Mouse (Mus musculus): ENCODE results near the gene Tgfa. TPM values are rescaled to one million over a fixed set of nuclear protein-coding genes. Genes with fewer than 3 reads are reported as not detected.

Tgfa gene
- total and polyA plus RNA-seq, 3 experiments = 7.8 to 9.1 TPM; not detected in 1

DNA sequence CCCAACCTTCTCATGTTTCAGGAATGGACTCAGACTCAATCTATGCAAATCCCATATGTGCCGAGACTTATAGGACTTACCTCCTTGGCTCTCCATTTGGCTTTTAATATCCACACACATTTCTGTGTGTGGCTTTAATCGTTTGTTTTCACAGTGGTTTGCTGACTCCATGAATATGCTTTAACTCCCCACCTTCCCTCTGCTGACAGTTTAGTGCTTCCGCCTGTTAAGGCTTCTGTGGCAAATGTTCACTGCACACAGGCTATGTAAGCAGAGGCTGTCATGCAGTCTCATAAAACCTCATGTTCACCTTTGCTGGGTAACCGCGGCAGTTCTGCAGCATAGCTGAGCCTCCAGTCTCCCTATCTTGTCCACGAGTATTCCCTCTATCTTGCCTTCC, 18.3 kb upstream of the Tgfa start:
- TF ChIP-seq USF2 (IDR thresholded peaks at IDR 0.05; ENCODE audit: borderline replicate concordance in 1 of 2, insufficient read depth in 1 of 2, low read depth in 1 of 2, low read length in 2 of 2) = no peak
- Histone ChIP-seq H3K27ac (ENCODE audit: control insufficient read depth, low read depth, low read length) (no peak overlapping the region), H3K4me3 (ENCODE audit: control insufficient read depth in 1 of 2, insufficient read depth in 1 of 2, low read depth in 2 of 2, low read length in 2 of 2) (no peak overlapping the region), H3K4me1 (ENCODE audit: control insufficient read depth in 1 of 2, insufficient read depth in 2 of 2, low read length in 2 of 2) (no peaks in the 10 kb centered on the region), H3K9ac (ENCODE audit: control insufficient read depth, low read depth, low read length, poor library complexity, severe bottlenecking) (no peak overlapping the region), H3K79me2 (ENCODE audit: control insufficient read depth, insufficient read depth, low read length, poor library complexity) (no peaks in the 10 kb centered on the region), H3K9me3 (replicated peaks; ENCODE audit: insufficient read depth, low read length) (no peaks in the 10 kb centered on the region), H3K27me3 (ENCODE audit: control insufficient read depth in 1 of 2, insufficient read depth in 2 of 2, low read length in 2 of 2) (peaks cover 11 to 12% of the 10 kb centered on the region in 2 experiments), H3K36me3 (ENCODE audit: control insufficient read depth in 1 of 2, insufficient read depth in 2 of 2, low read length in 2 of 2) (no peaks in the 10 kb centered on the region)
- no peak for DNase-seq (ENCODE audit: low read depth, low spot score)

DNA sequence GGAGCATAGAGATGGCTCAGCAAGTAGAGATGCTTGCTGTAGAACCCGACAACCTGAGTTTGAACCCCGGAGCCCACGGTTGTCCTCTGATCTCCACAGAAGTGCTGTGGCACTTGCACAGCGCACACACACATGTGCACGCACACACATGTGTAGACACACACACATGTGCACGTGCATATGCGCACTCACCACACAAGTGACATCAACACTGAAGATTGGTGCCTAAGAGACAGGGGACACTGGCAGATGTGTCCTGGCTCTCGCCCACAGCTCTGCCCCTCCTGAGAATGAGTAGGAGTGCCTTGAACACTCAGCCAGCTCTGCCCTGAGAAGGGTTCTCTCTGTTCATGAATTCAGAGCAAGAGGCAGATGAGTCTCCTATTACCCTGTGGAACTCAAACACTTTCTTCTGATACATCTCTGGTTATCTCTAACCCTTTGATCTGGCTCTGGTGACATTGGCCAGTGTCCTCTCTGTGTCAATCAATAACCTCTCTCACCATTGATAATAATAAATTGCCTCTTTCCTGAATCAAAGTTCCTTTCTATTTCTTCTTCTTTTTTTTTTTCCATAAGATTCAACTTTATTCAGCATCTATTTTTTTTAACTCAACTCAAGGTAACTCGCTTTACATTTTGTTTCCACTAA, 17.6 kb upstream of the Tgfa start:
- no peak overlapping the region for H3K27ac ChIP-seq (ENCODE audit: control insufficient read depth, low read depth, low read length)
- no peaks in the 10 kb centered on the region for H3K36me3 ChIP-seq (ENCODE audit: control insufficient read depth in 1 of 2, insufficient read depth in 2 of 2, low read length in 2 of 2)
- no peaks in the 10 kb centered on the region for H3K79me2 ChIP-seq (ENCODE audit: control insufficient read depth, insufficient read depth, low read length, poor library complexity)
- H3K9me3 ChIP-seq (replicated peaks; ENCODE audit: insufficient read depth, low read length) = no peaks in the 10 kb centered on the region
- no peak overlapping the region for H3K9ac ChIP-seq (ENCODE audit: control insufficient read depth, low read depth, low read length, poor library complexity, severe bottlenecking)
- H3K4me3 ChIP-seq (ENCODE audit: control insufficient read depth in 1 of 2, insufficient read depth in 1 of 2, low read depth in 2 of 2, low read length in 2 of 2) = no peak overlapping the region
- TF ChIP-seq CTCF (IDR thresholded peaks at IDR 0.05 in 2 of 3, conservative IDR thresholded peaks at IDR 0.05 in 1 of 3; ENCODE audit: control insufficient read depth in 1 of 3, insufficient read depth in 1 of 3, low read depth in 2 of 3, low read length in 3 of 3, poor library complexity in 1 of 3, severe bottlenecking in 1 of 3) = no peak
- TF ChIP-seq NRF1 (IDR thresholded peaks at IDR 0.05; ENCODE audit: insufficient read depth, low read depth, low read length, poor library complexity, severe bottlenecking) = no peak
- no peak for TF ChIP-seq POLR2AphosphoS2 (IDR thresholded peaks at IDR 0.05; ENCODE audit: low read length)
- TF ChIP-seq E2F4 (IDR thresholded peaks at IDR 0.05; ENCODE audit: borderline replicate concordance, low read depth, low read length) = no peak
- no peak for TF ChIP-seq MYC (IDR thresholded peaks at IDR 0.05; ENCODE audit: low read depth, low read length)
- no peak for TF ChIP-seq ELF1 (IDR thresholded peaks at IDR 0.05; ENCODE audit: low read depth, low read length)
- no peak for TF ChIP-seq ETS1 (IDR thresholded peaks at IDR 0.05; ENCODE audit: low read depth, low read length)
- no peak for TF ChIP-seq JUND (IDR thresholded peaks at IDR 0.05; ENCODE audit: low read depth, low read length)
- TF ChIP-seq UBTF (IDR thresholded peaks at IDR 0.05; ENCODE audit: borderline replicate concordance, insufficient read depth, low read depth, low read length) = no peak
- TF ChIP-seq RCOR1 (IDR thresholded peaks at IDR 0.05; ENCODE audit: low read depth, low read length) = no peak
- TF ChIP-seq GATA1 (IDR thresholded peaks at IDR 0.05; ENCODE audit: low read depth, low read length) = no peak
- no peak for TF ChIP-seq EP300 (IDR thresholded peaks at IDR 0.05; ENCODE audit: low read depth in 1 of 2, low read length in 2 of 2)
- no peak for TF ChIP-seq SMC3 (IDR thresholded peaks at IDR 0.05; ENCODE audit: low read depth, low read length)
- DNase-seq (ENCODE audit: low read depth, low spot score) = no peak
- peaks cover 4 to 10% of the 10 kb centered on the region in 2 experiments for H3K27me3 ChIP-seq (ENCODE audit: control insufficient read depth in 1 of 2, insufficient read depth in 2 of 2, low read length in 2 of 2)
- no peaks in the 10 kb centered on the region for H3K4me1 ChIP-seq (ENCODE audit: control insufficient read depth in 1 of 2, insufficient read depth in 2 of 2, low read length in 2 of 2)

All from MEL (cell line).